Mouse (Mus musculus): Measurements from ENCODE around the gene Gm45623. TPM values are rescaled to one million over a fixed set of nuclear protein-coding genes. Genes with fewer than 3 reads are reported as not detected.

Gm45623 gene
- polyA plus RNA-seq, 1 experiment from 2014 or later, result 0.85 TPM

Other genes with a start within 250 kb of the Gm45623 start
- 2.9 and 3.5 TPM in 2 replicates for gene Fbxl21, start 231.4 kb downstream of the Gm45623 start, polyA plus RNA-seq (2014; fragmentation: Nextera tagmentation; extraction: Ambion mirVana)
- not detected in 2 replicates for gene Lect2, start 205.3 kb downstream of the Gm45623 start, polyA plus RNA-seq (2014; fragmentation: Nextera tagmentation; extraction: Ambion mirVana)
- gene Tgfbi, start 144.3 kb downstream of the Gm45623 start, polyA plus RNA-seq (2014; fragmentation: Nextera tagmentation; extraction: Ambion mirVana), result 3.0 and 3.8 TPM in 2 replicates
- gene Smad5, start 50.8 kb downstream of the Gm45623 start, polyA plus RNA-seq (2014; fragmentation: Nextera tagmentation; extraction: Ambion mirVana), result 39.7 and 45.8 TPM in 2 replicates
- gene Trpc7, start 142.2 kb upstream of the Gm45623 start, polyA plus RNA-seq (2014; fragmentation: Nextera tagmentation; extraction: Ambion mirVana), result 1.5 and 2.8 TPM in 2 replicates